Mouse (Mus musculus): ENCODE results near the gene Dstn. TPM values are rescaled to one million over a fixed set of nuclear protein-coding genes. Genes with fewer than 3 reads are reported as not detected.

Gene Dstn
- polyA plus RNA-seq, 1 experiment from 2014 or later = 835 TPM

- Histone ChIP-seq H3K27me3 (replicated peaks; ENCODE audit: control insufficient read depth, insufficient read depth, low read length) (no peaks in the 10 kb centered on the region), H3K9me3 (ENCODE audit: control insufficient read depth) (no peaks in the 10 kb centered on the region), H3K9ac (ENCODE audit: low read depth, low read length) (no peak overlapping the region), H3K4me1 (replicated peaks; ENCODE audit: control insufficient read depth, insufficient read depth, low read length) (no peaks in the 10 kb centered on the region), H3K4me3 (ENCODE audit: low read depth, low read length) (no peak overlapping the region), H3K27ac (ENCODE audit: low read depth, low read length) (no peak overlapping the region), H3K4me2 (replicated peaks; ENCODE audit: low read depth) (no peak overlapping the region), H3K36me3 (ENCODE audit: control insufficient read depth, insufficient read depth) (peaks cover 98% of the 10 kb centered on the region)
- no peak for TF ChIP-seq CTCF (IDR thresholded peaks at IDR 0.05; ENCODE audit: low read depth)
- WGBS = 91% methylated on average over 6 of the region's 6 CpGs
- ATAC-seq = no peak
Measured at GRCm38 (mm10) chr2:143949217-143949616, 34.1 kb downstream of the Dstn start.

- ATAC-seq = no peak
- H3K4me2 ChIP-seq (replicated peaks; ENCODE audit: low read depth) = no peak overlapping the region
- WGBS = 84% methylated on average over 5 of the region's 5 CpGs
- H3K9me3 ChIP-seq (ENCODE audit: control insufficient read depth) = no peaks in the 10 kb centered on the region
- no peaks in the 10 kb centered on the region for H3K4me1 ChIP-seq (replicated peaks; ENCODE audit: control insufficient read depth, insufficient read depth, low read length)
- H3K9ac ChIP-seq (ENCODE audit: low read depth, low read length) = no peak overlapping the region
- H3K27ac ChIP-seq (ENCODE audit: low read depth, low read length) = peak overlapping the region; percentile 15; the same call in 1 of the 2 replicates
- H3K4me3 ChIP-seq (ENCODE audit: low read depth, low read length) = no peak overlapping the region
- no peaks in the 10 kb centered on the region for H3K27me3 ChIP-seq (replicated peaks; ENCODE audit: control insufficient read depth, insufficient read depth, low read length)
- H3K36me3 ChIP-seq (ENCODE audit: control insufficient read depth, insufficient read depth) = peaks cover 98% of the 10 kb centered on the region
- no peak for TF ChIP-seq CTCF (IDR thresholded peaks at IDR 0.05; ENCODE audit: low read depth)
Measured at GRCm38 (mm10) chr2:143950290-143951027, 35.3 kb downstream of the Dstn start.

GRCm38 (mm10) chr2:143951028-143951420 is 35.9 kb downstream of the Dstn start:
- H3K27ac ChIP-seq (ENCODE audit: low read depth, low read length) = peak overlapping the region; percentile 15; the same call in 1 of the 2 replicates
- WGBS = 72% methylated on average over 1 of the region's 1 CpGs
- H3K9me3 ChIP-seq (ENCODE audit: control insufficient read depth) = no peaks in the 10 kb centered on the region
- no peak for ATAC-seq
- H3K4me2 ChIP-seq (replicated peaks; ENCODE audit: low read depth) = no peak overlapping the region
- TF ChIP-seq CTCF (IDR thresholded peaks at IDR 0.05; ENCODE audit: low read depth) = no peak
- peaks cover 100% of the 10 kb centered on the region for H3K36me3 ChIP-seq (ENCODE audit: control insufficient read depth, insufficient read depth)
- H3K9ac ChIP-seq (ENCODE audit: low read depth, low read length) = no peak overlapping the region
- H3K4me1 ChIP-seq (replicated peaks; ENCODE audit: control insufficient read depth, insufficient read depth, low read length) = no peaks in the 10 kb centered on the region
- no peak overlapping the region for H3K4me3 ChIP-seq (ENCODE audit: low read depth, low read length)
- no peaks in the 10 kb centered on the region for H3K27me3 ChIP-seq (replicated peaks; ENCODE audit: control insufficient read depth, insufficient read depth, low read length)

- no peak for TF ChIP-seq CTCF (IDR thresholded peaks at IDR 0.05; ENCODE audit: low read depth)
- Histone ChIP-seq H3K9me3 (ENCODE audit: control insufficient read depth) (no peaks in the 10 kb centered on the region), H3K27ac (ENCODE audit: low read depth, low read length) (peak overlapping the region; percentile 15; the same call in 1 of the 2 replicates), H3K36me3 (ENCODE audit: control insufficient read depth, insufficient read depth) (peaks cover 100% of the 10 kb centered on the region), H3K9ac (ENCODE audit: low read depth, low read length) (no peak overlapping the region), H3K4me1 (replicated peaks; ENCODE audit: control insufficient read depth, insufficient read depth, low read length) (no peaks in the 10 kb centered on the region), H3K27me3 (replicated peaks; ENCODE audit: control insufficient read depth, insufficient read depth, low read length) (no peaks in the 10 kb centered on the region), H3K4me3 (ENCODE audit: low read depth, low read length) (no peak overlapping the region), H3K4me2 (replicated peaks; ENCODE audit: low read depth) (no peak overlapping the region)
- 62% methylated on average over 5 of the region's 5 CpGs for whole genome bisulfite sequencing
- no peak for ATAC-seq
Measured at GRCm38 (mm10) chr2:143951546-143952315, 36.6 kb downstream of the Dstn start.

GRCm38 (mm10) chr2:143953944-143954343 is 38.8 kb downstream of the Dstn start:
- TF ChIP-seq CTCF (IDR thresholded peaks at IDR 0.05; ENCODE audit: low read depth) = no peak
- no peak for ATAC-seq
- Histone ChIP-seq H3K4me3 (ENCODE audit: low read depth, low read length) (no peak overlapping the region), H3K36me3 (ENCODE audit: control insufficient read depth, insufficient read depth) (peaks cover 94% of the 10 kb centered on the region), H3K4me2 (replicated peaks; ENCODE audit: low read depth) (no peak overlapping the region), H3K27me3 (replicated peaks; ENCODE audit: control insufficient read depth, insufficient read depth, low read length) (no peaks in the 10 kb centered on the region), H3K27ac (ENCODE audit: low read depth, low read length) (no peak overlapping the region), H3K4me1 (replicated peaks; ENCODE audit: control insufficient read depth, insufficient read depth, low read length) (no peaks in the 10 kb centered on the region), H3K9ac (ENCODE audit: low read depth, low read length) (no peak overlapping the region), H3K9me3 (ENCODE audit: control insufficient read depth) (no peaks in the 10 kb centered on the region)
- WGBS = 85% methylated on average over 4 of the region's 4 CpGs

GRCm38 (mm10) chr2:143955004-143955403 is 39.9 kb downstream of the Dstn start:
- WGBS = 77% methylated on average over 4 of the region's 4 CpGs

More at GRCm38 (mm10) chr2:143955004-143955403, 39.9 kb downstream of the Dstn start:
- peaks cover 88% of the 10 kb centered on the region for H3K36me3 ChIP-seq (ENCODE audit: control insufficient read depth, insufficient read depth)
- H3K27ac ChIP-seq (ENCODE audit: low read depth, low read length) = peak overlapping the region; percentile 60
- H3K9me3 ChIP-seq (ENCODE audit: control insufficient read depth) = no peaks in the 10 kb centered on the region
- H3K4me1 ChIP-seq (replicated peaks; ENCODE audit: control insufficient read depth, insufficient read depth, low read length) = no peaks in the 10 kb centered on the region
- no peak overlapping the region for H3K9ac ChIP-seq (ENCODE audit: low read depth, low read length)
- TF ChIP-seq CTCF (IDR thresholded peaks at IDR 0.05; ENCODE audit: low read depth) = no peak
- H3K27me3 ChIP-seq (replicated peaks; ENCODE audit: control insufficient read depth, insufficient read depth, low read length) = no peaks in the 10 kb centered on the region
- H3K4me2 ChIP-seq (replicated peaks; ENCODE audit: low read depth) = no peak overlapping the region
- no peak overlapping the region for H3K4me3 ChIP-seq (ENCODE audit: low read depth, low read length)
- no peak for ATAC-seq

All from intestine, postnatal 0 days (tissue).